ENCODE assay signal across 22 mouse cellular contexts in the genomic region with DNA sequence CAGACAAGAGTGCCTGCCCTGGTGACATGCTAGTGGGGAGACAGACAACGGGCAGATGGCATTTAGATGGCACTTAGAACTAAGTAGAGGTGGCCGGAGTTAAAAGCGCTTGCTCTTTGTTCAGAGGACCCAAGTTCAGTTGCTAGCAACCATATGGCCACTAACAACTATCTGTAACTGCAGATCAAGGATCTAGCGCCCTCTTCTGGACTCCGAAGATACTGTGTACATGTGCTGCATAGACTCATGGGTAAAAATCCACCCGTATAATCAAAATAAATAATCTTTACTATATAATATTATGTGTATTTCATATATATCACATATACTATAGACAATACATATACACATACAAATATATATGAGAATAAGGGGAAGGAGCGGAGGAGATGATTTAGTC. TPM values are rescaled to one million over a fixed set of nuclear protein-coding genes. Genes with fewer than 3 reads are reported as not detected.
DNase-seq lines count a peak whose midpoint lies in the region; ATAC-seq and TF ChIP-seq lines count a peak whose summit lies in the region.
"Had no signal": no experiment of that assay in that cellular context is flagged by ENCODE, and none has a peak within 500 bp of the region (broad histone marks: within the 10 kb centered on the region; RNA-seq: fewer than 3 reads in every experiment).

No protein-coding gene starts in this region.

- H3K36me3 ChIP-seq in intestine, postnatal 0 days (ENCODE audit: control insufficient read depth, insufficient read depth) = no peaks in the 10 kb centered on the region
- H3K36me3 ChIP-seq in intestine, embryonic 16.5 days (ENCODE audit: control insufficient read depth, insufficient read depth, low read length) = no peaks in the 10 kb centered on the region
- H3K36me3 ChIP-seq in CH12.LX (replicated peaks in 1 of 2; ENCODE audit: control insufficient read depth in 1 of 2, insufficient read depth in 1 of 2, low read length in 1 of 2) = no peaks in the 10 kb centered on the region
- H3K36me3 ChIP-seq: G1E; heart, embryonic 15.5 days; kidney, embryonic 15.5 days had no signal

- H3K27ac ChIP-seq in intestine, postnatal 0 days (ENCODE audit: low read depth, low read length) = no peak overlapping the region
- H3K27ac ChIP-seq in intestine, embryonic 16.5 days (ENCODE audit: low read length) = no peak overlapping the region
- no peak overlapping the region for H3K27ac ChIP-seq in CH12.LX (ENCODE audit: insufficient read depth, low read depth)
- H3K27ac ChIP-seq: heart, embryonic 15.5 days; kidney, embryonic 15.5 days had no signal

- H3K4me3 ChIP-seq in intestine, postnatal 0 days (ENCODE audit: low read depth, low read length) = no peak overlapping the region
- H3K4me3 ChIP-seq in intestine, embryonic 16.5 days (ENCODE audit: low read length) = no peak overlapping the region
- no peak overlapping the region for H3K4me3 ChIP-seq in CH12.LX (replicated peaks in 1 of 3; ENCODE audit: low read depth in 2 of 3, low read length in 2 of 3, poor library complexity in 1 of 3)
- H3K4me3 ChIP-seq: erythroblast, embryonic 14.5 days; heart, embryonic 15.5 days; kidney, embryonic 15.5 days had no signal

- no peak for ATAC-seq in intestine, postnatal 0 days
- ATAC-seq in intestine, embryonic 16.5 days = no peak
- no peak for ATAC-seq in inflammation-experienced regulatory T-cells, adult 6 months
- ATAC-seq: forebrain, embryonic 16.5 days; hindbrain, embryonic 16.5 days had no signal

- H3K4me1 ChIP-seq in intestine, postnatal 0 days (replicated peaks; ENCODE audit: control insufficient read depth, insufficient read depth, low read length) = no peaks in the 10 kb centered on the region
- H3K4me1 ChIP-seq in intestine, embryonic 16.5 days (ENCODE audit: control insufficient read depth, insufficient read depth, low read length) = 0 out of 2 replicates have a peak, but pooled peaks cover 3% of the 10 kb centered on the region
- H3K4me1 ChIP-seq in CH12.LX (ENCODE audit: control insufficient read depth in 1 of 2, insufficient read depth in 2 of 2) = no peaks in the 10 kb centered on the region; a peak in 1 of 4 replicates

- no peak; the same call in none of the 2 replicates for TF ChIP-seq RAD21 in CH12.LX (IDR thresholded peaks at IDR 0.05; ENCODE audit: low read depth, low read length)

- peak; percentile 43 for DNase-seq in 3T3-L1 (ENCODE audit: low read depth, low spot score)
- DNase-seq in CH12.LX (ENCODE audit: extremely low read depth) = peak; percentile 29
- peak; percentile 42 for DNase-seq in embryo, embryonic 10.5 days (ENCODE audit: low spot score)
- DNase-seq in spleen, postnatal 4 days (ENCODE audit: low spot score in 2 of 2) = no peak
- no peak for DNase-seq in urinary bladder, adult 18-20 months (ENCODE audit: low spot score in 2 of 2)
- DNase-seq: cerebellum, adult 2 months; gastrocnemius, postnatal 36 days; layer of hippocampus, adult 9-11 months; left cerebral cortex, postnatal 4 days had no signal

- dilution Hi-C loops in CH12.LX (cut with MboI; ENCODE audit: extremely low pct_ligation_motif_present, extremely low pct_unique_long_range_greater_than_20kb, low sequenced_read_pairs) = no loop called here

- 89% methylated on average over 7 of the region's 7 CpGs for WGBS in intestine, postnatal 0 days
- 88% methylated on average over 7 of the region's 7 CpGs for WGBS in intestine, embryonic 16.5 days

- peak; percentile 37; the same call in 1 of the 2 replicates for TF ChIP-seq CTCF in intestine, postnatal 0 days (IDR thresholded peaks at IDR 0.05; ENCODE audit: low read depth)
- peak in 1 of 2 experiments; percentile 29; a peak in 1 of 4 replicates for TF ChIP-seq CTCF in CH12.LX (conservative IDR thresholded peaks at IDR 0.05 in 1 of 2, IDR thresholded peaks at IDR 0.05 in 1 of 2; ENCODE audit: low read depth in 2 of 2, low read length in 2 of 2)

- in situ Hi-C loops in CH12.LX (cut with MboI; ENCODE audit: low pct_ligation_motif_present, low pct_unique_long_range_greater_than_20kb, low sequenced_read_pairs) = loop anchor here (10.0 kb wide), 1 partner anchor 153 kb away; the partner anchor contains the start of gene Slc12a9

- no peak overlapping the region for H3K9ac ChIP-seq in intestine, postnatal 0 days (ENCODE audit: low read depth, low read length)
- no peak overlapping the region for H3K9ac ChIP-seq in intestine, embryonic 16.5 days (ENCODE audit: low read depth, low read length)
- H3K9ac ChIP-seq in CH12.LX (ENCODE audit: insufficient read depth, low read depth) = no peak overlapping the region
- H3K9ac ChIP-seq: heart, embryonic 15.5 days; kidney, embryonic 15.5 days had no signal

- H3K79me2 ChIP-seq in CH12.LX (replicated peaks; ENCODE audit: control insufficient read depth, extremely low read depth, insufficient read depth, poor library complexity, severe bottlenecking) = no peaks in the 10 kb centered on the region

- no peak for TF ChIP-seq POLR2A in CH12.LX (IDR thresholded peaks at IDR 0.05; ENCODE audit: low read depth, low read length)

- no peak overlapping the region for H3K4me2 ChIP-seq in intestine, postnatal 0 days (replicated peaks; ENCODE audit: low read depth)
- H3K4me2 ChIP-seq in intestine, embryonic 16.5 days (ENCODE audit: low read depth, low read length) = no peak overlapping the region
- no peak overlapping the region for H3K4me2 ChIP-seq in CH12.LX (ENCODE audit: insufficient read depth, low read depth, poor library complexity, severe bottlenecking)
- H3K4me2 ChIP-seq: heart, embryonic 15.5 days; kidney, embryonic 15.5 days had no signal

- no peaks in the 10 kb centered on the region for H3K9me3 ChIP-seq in intestine, postnatal 0 days (ENCODE audit: control insufficient read depth)
- H3K9me3 ChIP-seq in intestine, embryonic 16.5 days (ENCODE audit: control insufficient read depth, low read length) = no peaks in the 10 kb centered on the region
- peaks cover 3% of the 10 kb centered on the region for H3K9me3 ChIP-seq in CH12.LX (replicated peaks; ENCODE audit: low read length)
- H3K9me3 ChIP-seq: G1E; heart, embryonic 15.5 days; kidney, embryonic 15.5 days had no signal

- no peak for TF ChIP-seq EP300 in CH12.LX (IDR thresholded peaks at IDR 0.05; ENCODE audit: low read length)

- H3K27me3 ChIP-seq in intestine, postnatal 0 days (replicated peaks; ENCODE audit: control insufficient read depth, insufficient read depth, low read length) = peaks cover 4% of the 10 kb centered on the region; the same call in 1 of the 2 replicates
- H3K27me3 ChIP-seq in intestine, embryonic 16.5 days (replicated peaks; ENCODE audit: control insufficient read depth, insufficient read depth, low read length) = peaks cover 11% of the 10 kb centered on the region
- H3K27me3 ChIP-seq in CH12.LX (replicated peaks) = peaks cover 60% of the 10 kb centered on the region

TF ChIP-seq in CH12.LX, 34 proteins besides CTCF, POLR2A, EP300 and RAD21 (continues in another document):
- TF ChIP-seq MYC (IDR thresholded peaks at IDR 0.05; ENCODE audit: low read depth, low read length) (no peak), RCOR1 (conservative IDR thresholded peaks at IDR 0.05; ENCODE audit: low read depth, low read length) (no peak), HCFC1 (IDR thresholded peaks at IDR 0.05; ENCODE audit: low read depth, low read length) (no peak), USF1 (IDR thresholded peaks at IDR 0.05; ENCODE audit: low read depth, low read length) (no peak), MAZ (IDR thresholded peaks at IDR 0.05; ENCODE audit: low read depth, low read length) (no peak), MAFK (IDR thresholded peaks at IDR 0.05; ENCODE audit: insufficient replicate concordance, low read length) (no peak), ZKSCAN1 (IDR thresholded peaks at IDR 0.05; ENCODE audit: borderline replicate concordance, low read depth, low read length) (no peak)

RNA-seq across cellular contexts. Expression of gene Zan, which starts 10.8 kb away (rescaled TPM):
- 0.35 and 0.42 TPM in 2 replicates for polyA plus RNA-seq in intestine, postnatal 0 days (2015; fragmentation: Nextera tagmentation; extraction: Ambion mirVana)
- 0.89 and 0.92 TPM in 2 replicates for polyA plus RNA-seq in intestine, embryonic 16.5 days (2015; fragmentation: Nextera tagmentation; extraction: Ambion mirVana)
- total RNA-seq in CH12.LX (2012; rRNA removed) (0.04 TPM in 1 of 2 replicates, not detected in the other), CH12.LX (2014; rRNA removed) (not detected in 2 replicates)
- 0.10 and 0.78 TPM in 2 replicates for polyA plus RNA-seq in CH12.LX (2012; ENCODE audit: insufficient read length, low read depth)
- polyA plus RNA-seq in inflammation-experienced regulatory T-cells, adult 6 months (2017; shearing (Covaris generic)) = under 1 TPM; 0.19 to 0.55 (median 0.24) TPM
- total RNA-seq: monocyte, adult 5-6 weeks; neutrophil, adult 5-6 weeks had no signal
- polyA plus RNA-seq: erythroblast, embryonic 14.5 days had no signal

RNA-seq across cellular contexts. Expression of gene Pop7, which starts 14.7 kb away (rescaled TPM):
- polyA plus RNA-seq in intestine, postnatal 0 days (2015; fragmentation: Nextera tagmentation; extraction: Ambion mirVana) = 47.9 and 50.4 TPM in 2 replicates
- 58.6 and 62.1 TPM in 2 replicates for polyA plus RNA-seq in intestine, embryonic 16.5 days (2015; fragmentation: Nextera tagmentation; extraction: Ambion mirVana)
- total RNA-seq in CH12.LX (2012; rRNA removed) = 38.5 and 44.9 TPM in 2 replicates
- total RNA-seq in CH12.LX (2014; rRNA removed) = 44.2 and 44.9 TPM in 2 replicates
- 34.6 and 35.0 TPM in 2 replicates for polyA plus RNA-seq in CH12.LX (2012; ENCODE audit: insufficient read length, low read depth)
- 10 to 100 TPM; 51.1 to 61.5 (median 59.1) TPM for polyA plus RNA-seq in inflammation-experienced regulatory T-cells, adult 6 months (2017; shearing (Covaris generic))

RNA-seq across cellular contexts. Expression of gene Gigyf1, which starts 30.7 kb away (rescaled TPM):
- polyA plus RNA-seq in intestine, postnatal 0 days (2015; fragmentation: Nextera tagmentation; extraction: Ambion mirVana) = 4.7 and 6.4 TPM in 2 replicates
- 7.4 and 7.8 TPM in 2 replicates for polyA plus RNA-seq in intestine, embryonic 16.5 days (2015; fragmentation: Nextera tagmentation; extraction: Ambion mirVana)
- total RNA-seq in CH12.LX (2012; rRNA removed) = 4.9 and 5.9 TPM in 2 replicates
- 0.98 and 1.3 TPM in 2 replicates for total RNA-seq in CH12.LX (2014; rRNA removed)
- polyA plus RNA-seq in CH12.LX (2012; ENCODE audit: insufficient read length, low read depth) = 12.3 and 14.0 TPM in 2 replicates
- polyA plus RNA-seq in inflammation-experienced regulatory T-cells, adult 6 months (2017; shearing (Covaris generic)) = 10 to 100 TPM; 14.0 to 33.6 (median 31.4) TPM

RNA-seq across cellular contexts. Expression of gene Epo, which starts 45.4 kb away (rescaled TPM):
- not detected in 2 replicates for polyA plus RNA-seq in intestine, postnatal 0 days (2015; fragmentation: Nextera tagmentation; extraction: Ambion mirVana)
- 0.20 and 0.40 TPM in 2 replicates for polyA plus RNA-seq in intestine, embryonic 16.5 days (2015; fragmentation: Nextera tagmentation; extraction: Ambion mirVana)
- total RNA-seq in CH12.LX (2012; rRNA removed) (not detected in 2 replicates), CH12.LX (2014; rRNA removed) (not detected in 2 replicates)
- polyA plus RNA-seq in CH12.LX (2012; ENCODE audit: insufficient read length, low read depth) = not detected in 2 replicates
- polyA plus RNA-seq in inflammation-experienced regulatory T-cells, adult 6 months (2017; shearing (Covaris generic)) = not detected
- total RNA-seq: G1E; gastrocnemius, postnatal 36 days; left cerebral cortex, postnatal 4 days; megakaryocyte progenitor cell, adult 5-6 weeks; monocyte, adult 5-6 weeks; neutrophil, adult 5-6 weeks had no signal
- polyA plus RNA-seq: cerebellum, adult 2 months; cortical plate, adult 2 months; erythroblast, embryonic 14.5 days; forebrain, embryonic 16.5 days; G1E; heart, embryonic 15.5 days; hindbrain, embryonic 16.5 days had no signal

RNA-seq across cellular contexts. Expression of gene Gnb2, which starts 45.7 kb away (rescaled TPM):
- 386 and 389 TPM in 2 replicates for polyA plus RNA-seq in intestine, postnatal 0 days (2015; fragmentation: Nextera tagmentation; extraction: Ambion mirVana)
- 354 and 363 TPM in 2 replicates for polyA plus RNA-seq in intestine, embryonic 16.5 days (2015; fragmentation: Nextera tagmentation; extraction: Ambion mirVana)
- total RNA-seq in CH12.LX (2012; rRNA removed) = 388 and 480 TPM in 2 replicates
- 261 and 264 TPM in 2 replicates for total RNA-seq in CH12.LX (2014; rRNA removed)
- 312 and 327 TPM in 2 replicates for polyA plus RNA-seq in CH12.LX (2012; ENCODE audit: insufficient read length, low read depth)
- polyA plus RNA-seq in inflammation-experienced regulatory T-cells, adult 6 months (2017; shearing (Covaris generic)) = 10 to 100 TPM; 63.1 to 85.4 (median 72.9) TPM

Comparison
In these comparisons a context has a peak if more than half of its experiments do, and no peak if none do; other contexts are left out.
1. DNase-seq: peak in 3T3-L1 (single experiment), CH12.LX (single experiment) and embryo, embryonic 10.5 days (single experiment); none in spleen, postnatal 4 days (0 of 2) and urinary bladder, adult 18-20 months (0 of 2).